Mouse (Mus musculus) bone marrow, adult 2 months (tissue): ENCODE data around the gene Rrm2.

Source experiments
- CTCF ChIP-seq: fragments of 200-500 bp; IDR thresholded peaks from 2 replicates; pipeline ENCODE4 v1.5.1; 2011; ENCODE audit warnings: low read length, control low read depth; ENCODE audit not compliant: control insufficient read depth, insufficient read depth
- POLR2A ChIP-seq: fragments of 200-500 bp; IDR thresholded peaks from 2 replicates; pipeline ENCODE4 v1.6.1; 2011; ENCODE audit warnings: low read depth, mild to moderate bottlenecking, control low read depth, low read length, borderline replicate concordance; ENCODE audit not compliant: control insufficient read depth

GRCm38 (mm10) chr12:24690351-24690750, 17.7 kb upstream of the Rrm2 start:
- TF ChIP-seq POLR2A = no peak
- no peak for TF ChIP-seq CTCF
